Mouse (Mus musculus) retina, postnatal 7 days (tissue): Measurements from ENCODE around the gene Speer1.
"Not testable (repeated sequence)": the region's sequence is repeated elsewhere in the genome, so short reads cannot be mapped to it uniquely, and the experiment has no call there.

Experiments used
- DNase-seq: peaks from one replicate; pipeline ENCODE4 v3.0.0-alpha.2; 2012; ENCODE audit warnings: low read depth, low spot score

Gene Speer1

DNA sequence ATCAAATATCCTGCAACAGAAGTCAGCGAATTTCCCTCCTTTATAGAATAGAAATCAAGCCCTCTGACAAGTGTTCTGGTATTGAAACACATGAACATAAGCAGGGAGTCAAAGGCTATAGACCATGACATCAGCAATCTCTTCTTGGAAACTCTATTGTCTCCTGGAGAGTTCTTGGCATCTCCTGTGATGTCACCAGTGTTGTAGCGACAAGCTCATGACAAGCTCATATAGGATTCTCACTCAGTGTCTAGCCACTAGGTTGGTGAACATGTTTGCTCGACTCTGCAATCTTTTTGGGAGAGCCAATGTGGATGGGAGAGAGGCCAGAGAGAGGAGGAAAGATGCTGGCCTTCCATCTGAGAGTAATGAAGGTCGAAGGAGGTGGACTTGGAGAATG, at the start of gene Speer1:
Speer1 (plus strand) TSS at position 301 of the 400 bp plus-strand sequence.
- not testable (repeated sequence) for DNase-seq
